Mouse (Mus musculus) spleen, adult 10 weeks (tissue): ENCODE results near the gene Plekhd1. TPM values are rescaled to one million over a fixed set of nuclear protein-coding genes. Genes with fewer than 3 reads are reported as not detected.

Experiments
- polyA plus RNA-seq: library from polyadenylated mRNA; stranded (reverse); fragments of 350-450 nt; fragmentation: Illumina TruSeq; extraction: RNeasy Lipid Tissue Mini Kit (QIAGEN cat#74804); gene quantifications from one replicate; pipeline ENCODE4 v1.2.3, GENCODE M21; 2015; ENCODE audit warnings: low replicate concordance; ENCODE audit not compliant: insufficient read depth

Plekhd1 gene
- polyA plus RNA-seq, result not detected

DNA sequence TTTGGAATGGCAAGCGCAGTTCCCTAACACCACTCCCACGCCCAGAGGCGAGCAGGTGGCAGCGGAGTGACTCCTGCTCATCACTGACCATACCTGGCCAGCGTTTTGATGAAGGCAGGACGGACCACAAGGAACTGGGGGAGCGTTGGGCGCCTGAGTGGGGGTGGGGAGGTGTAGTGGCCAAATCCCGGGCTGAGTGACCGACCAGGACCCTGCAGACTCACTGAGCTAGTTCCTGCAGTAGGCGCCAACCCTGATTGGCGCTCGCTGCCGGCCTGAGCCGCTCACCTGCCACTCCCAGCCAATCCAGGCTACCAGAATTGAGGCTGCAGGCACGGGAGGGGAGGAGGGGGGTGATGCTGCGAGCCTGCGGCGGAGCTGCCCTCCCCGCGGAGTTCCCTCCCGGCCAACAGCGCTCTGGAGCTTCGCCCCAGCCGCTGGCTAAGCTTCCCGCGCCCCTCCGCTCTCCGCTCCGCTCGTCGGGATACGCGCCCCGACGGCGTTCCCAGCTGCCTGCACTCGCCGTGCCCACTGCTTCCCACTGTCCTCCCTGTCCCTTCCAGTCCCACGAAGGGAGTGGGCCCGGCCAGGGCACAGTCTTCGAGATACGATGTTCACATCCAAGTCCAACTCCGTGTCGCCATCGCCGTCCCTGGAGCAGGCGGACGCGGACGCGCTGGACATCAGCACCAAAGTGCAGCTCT is at the start of gene Plekhd1:
Plekhd1 (plus strand) TSS at position 323 of the 704 bp plus-strand sequence.

DNA sequence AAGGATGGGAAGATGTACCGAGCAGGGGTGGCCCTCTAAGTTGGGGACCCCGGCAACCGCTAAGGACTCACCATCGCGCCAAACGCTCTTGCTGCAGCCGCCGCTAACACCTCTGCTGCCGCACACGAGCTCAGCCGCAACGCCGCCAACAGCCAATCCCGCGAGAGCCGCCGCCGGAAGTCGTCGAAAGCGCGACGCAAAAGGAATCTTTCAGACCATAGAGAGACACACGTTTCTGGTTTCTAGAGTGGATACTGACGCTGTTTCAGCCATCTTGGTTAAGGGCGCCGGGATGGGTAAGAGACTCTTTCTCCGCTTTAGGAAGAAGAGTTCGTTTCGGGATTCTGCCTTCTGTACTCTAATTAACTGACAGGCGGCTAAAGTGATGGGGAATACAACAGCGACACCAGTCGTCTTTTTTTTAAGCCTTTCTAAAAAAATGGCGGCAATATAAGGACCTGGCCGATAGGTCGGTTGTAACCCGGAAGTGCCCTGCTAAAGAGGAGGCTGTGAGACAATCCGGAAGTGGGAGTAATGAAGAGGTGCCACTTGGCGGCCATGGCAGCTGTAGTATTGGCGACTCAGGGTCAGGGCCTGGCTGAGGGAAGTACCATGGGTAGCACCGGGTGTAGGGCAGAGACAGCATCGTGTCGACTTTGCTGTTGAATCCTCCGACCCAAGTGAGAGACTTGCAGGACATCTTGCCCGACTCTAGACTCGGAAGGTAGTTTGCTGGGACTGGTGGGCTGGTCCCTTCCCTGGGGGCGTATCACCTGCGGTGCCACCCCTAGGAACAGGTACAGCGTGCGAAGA is 48.5 kb upstream of the Plekhd1 start, which contains the start of the genes Slc39a9 and Erh:
Slc39a9 (plus strand) TSS at position 191 of the 813 bp plus-strand sequence.
Erh (minus strand) TSS at position 649 of the 813 bp plus-strand sequence.

DNA sequence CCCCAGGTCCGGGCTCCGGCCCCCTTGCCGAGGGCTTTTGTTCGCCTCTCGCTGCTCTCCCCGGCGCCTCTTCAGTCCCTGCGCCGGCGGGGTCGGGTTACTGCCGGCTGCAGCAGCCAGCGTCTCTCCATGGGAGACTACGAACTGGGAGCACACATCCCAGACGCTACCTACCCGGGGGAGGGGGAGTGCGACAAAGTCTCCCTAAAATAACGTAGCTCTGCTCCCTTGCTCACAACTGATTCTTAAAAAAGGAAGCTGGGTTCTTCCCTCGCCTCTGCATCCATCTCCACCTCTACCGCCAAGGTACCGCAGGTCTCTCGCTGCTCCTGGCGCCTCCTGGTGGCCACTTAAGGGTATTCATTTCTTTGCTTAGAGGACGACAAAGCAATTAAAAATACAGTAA is 68.0 kb downstream of the Plekhd1 start, which contains the start of gene Ccdc177:
Ccdc177 (minus strand) TSS at position 292 of the 406 bp plus-strand sequence.

Other genes with a start within 250 kb of the Plekhd1 start
- gene Exd2, start 229.5 kb upstream of the Plekhd1 start, polyA plus RNA-seq, result 47.0 TPM
- 2.2 TPM for gene Galnt16, start 174.3 kb upstream of the Plekhd1 start, polyA plus RNA-seq
- gene Slc39a9, start 48.7 kb upstream of the Plekhd1 start, polyA plus RNA-seq, result 33.5 TPM
- gene Erh, start 48.2 kb upstream of the Plekhd1 start, polyA plus RNA-seq, result 151 TPM
- gene Ccdc177, start 68.1 kb downstream of the Plekhd1 start, polyA plus RNA-seq, result not detected
- gene Susd6, start 97.9 kb downstream of the Plekhd1 start, polyA plus RNA-seq, result 62.6 TPM